Mouse (Mus musculus): Measurements from ENCODE around the gene Cnep1r1. TPM values are rescaled to one million over a fixed set of nuclear protein-coding genes. Genes with fewer than 3 reads are reported as not detected.

The Cnep1r1 gene
- polyA plus RNA-seq, 1 experiment from 2014 or later, result 49.7 TPM

Small RNA genes within 50 kb of the gene (microRNA-seq; reads per million reads assigned to microRNA genes)
- gene Mir7071, result 1.6 reads per million

Other genes with a start within 250 kb of the Cnep1r1 start
- gene Zfp423, start 159.2 kb upstream of the Cnep1r1 start, polyA plus RNA-seq (2016; fragmentation: Nextera tagmentation; extraction: Ambion mirVana), result 58.1 and 63.0 TPM in 2 replicates
- 45.7 and 48.5 TPM in 2 replicates for gene Heatr3, start 19.1 kb downstream of the Cnep1r1 start, polyA plus RNA-seq (2016; fragmentation: Nextera tagmentation; extraction: Ambion mirVana)
- 12.7 and 14.6 TPM in 2 replicates for gene Tent4b, start 80.4 kb downstream of the Cnep1r1 start, polyA plus RNA-seq (2016; fragmentation: Nextera tagmentation; extraction: Ambion mirVana)
- 2.6 and 2.9 TPM in 2 replicates for gene Adcy7, start 153.6 kb downstream of the Cnep1r1 start, polyA plus RNA-seq (2016; fragmentation: Nextera tagmentation; extraction: Ambion mirVana)
- gene Brd7, start 243.4 kb downstream of the Cnep1r1 start, polyA plus RNA-seq (2016; fragmentation: Nextera tagmentation; extraction: Ambion mirVana), result 92.0 and 99.1 TPM in 2 replicates